ENCODE assay signal across 23 mouse cellular contexts in the genomic region with DNA sequence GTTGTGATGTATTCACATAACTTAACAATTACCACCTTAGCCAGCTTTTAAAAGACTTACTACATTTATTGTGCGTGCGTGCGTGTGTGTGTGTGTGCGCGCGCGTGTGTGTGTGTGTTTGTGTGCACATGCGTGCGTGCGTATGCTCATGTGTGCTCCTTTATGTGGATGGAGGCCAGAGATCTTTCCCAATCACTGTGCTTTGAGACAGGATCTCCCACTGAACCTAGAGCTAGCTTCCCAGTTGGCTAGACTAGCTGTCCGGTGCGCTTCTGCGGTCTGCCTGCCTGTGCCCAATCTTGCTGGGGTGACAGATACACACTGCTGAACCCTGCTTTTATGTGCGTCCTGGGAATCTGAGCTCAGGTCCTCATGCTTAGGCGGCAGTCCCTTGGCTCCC. TPM values are rescaled to one million over a fixed set of nuclear protein-coding genes. Genes with fewer than 3 reads are reported as not detected.
DNase-seq lines count a peak whose midpoint lies in the region; ATAC-seq and TF ChIP-seq lines count a peak whose summit lies in the region.
"Had no signal": no experiment of that assay in that cellular context is flagged by ENCODE, and none has a peak within 500 bp of the region (broad histone marks: within the 10 kb centered on the region; RNA-seq: fewer than 3 reads in every experiment).

No protein-coding gene starts in this region.

- no peaks in the 10 kb centered on the region for H3K9me3 ChIP-seq in liver, embryonic 11.5 days (ENCODE audit: control insufficient read depth, low read length)
- H3K9me3 ChIP-seq in kidney, postnatal 0 days (replicated peaks; ENCODE audit: low read length) = no peaks in the 10 kb centered on the region
- H3K9me3 ChIP-seq: embryonic facial prominence, embryonic 12.5 days; forebrain, embryonic 13.5 days; heart, embryonic 15.5 days; hindbrain, embryonic 12.5 days; megakaryocyte, embryonic 14.5 days; midbrain, embryonic 15.5 days; neural tube, embryonic 15.5 days had no signal

- intact Hi-C loops in heart, adult 2 months (cut with DNase I) = no loop called here
- intact Hi-C loops in heart, postnatal 36 days (cut with DNase I) = no loop called here

- H3K9ac ChIP-seq in heart, adult 2 months (ENCODE audit: low read depth, low read length) = no peak overlapping the region
- H3K9ac ChIP-seq in liver, adult 2 months (ENCODE audit: low read depth, low read length) = peak overlapping the region; percentile 48; the same call in 1 of the 2 replicates
- H3K9ac ChIP-seq in liver, embryonic 11.5 days (ENCODE audit: low read depth, low read length) = no peak overlapping the region
- H3K9ac ChIP-seq in kidney, postnatal 0 days (ENCODE audit: low read depth, low read length) = no peak overlapping the region
- H3K9ac ChIP-seq: embryonic facial prominence, embryonic 12.5 days; forebrain, embryonic 13.5 days; heart, embryonic 15.5 days; hindbrain, embryonic 12.5 days; midbrain, embryonic 15.5 days; neural tube, embryonic 15.5 days had no signal

- peaks cover 2% of the 10 kb centered on the region; the same call in 1 of the 2 replicates for H3K36me3 ChIP-seq in heart, adult 2 months (ENCODE audit: control insufficient read depth, insufficient read depth, low read length)
- no peaks in the 10 kb centered on the region for H3K36me3 ChIP-seq in liver, adult 2 months (ENCODE audit: control insufficient read depth, insufficient read depth, low read length)
- H3K36me3 ChIP-seq in liver, embryonic 11.5 days (ENCODE audit: control insufficient read depth, insufficient read depth, low read length) = no peaks in the 10 kb centered on the region
- H3K36me3 ChIP-seq in kidney, postnatal 0 days (ENCODE audit: insufficient read depth, low read length) = no peaks in the 10 kb centered on the region
- H3K36me3 ChIP-seq: embryonic facial prominence, embryonic 12.5 days; heart, embryonic 15.5 days; hindbrain, embryonic 12.5 days; midbrain, embryonic 15.5 days; neural tube, embryonic 15.5 days had no signal

- WGBS in heart, adult 2 months = 86% methylated on average over 15 of the region's 15 CpGs
- 35% methylated on average over 15 of the region's 15 CpGs for WGBS in liver, adult 2 months
- WGBS in liver, embryonic 11.5 days = 89% methylated on average over 15 of the region's 15 CpGs
- 84% methylated on average over 15 of the region's 15 CpGs for WGBS in kidney, postnatal 0 days

- no peak overlapping the region for H3K4me3 ChIP-seq in heart, adult 2 months
- H3K4me3 ChIP-seq in liver, adult 2 months (ENCODE audit: insufficient read depth, low read depth, low read length) = no peak overlapping the region; the same call in 1 of the 2 replicates
- H3K4me3 ChIP-seq in liver, embryonic 11.5 days (ENCODE audit: low read depth, low read length) = no peak overlapping the region
- H3K4me3 ChIP-seq in kidney, postnatal 0 days (replicated peaks; ENCODE audit: low read depth, low read length) = no peak overlapping the region
- H3K4me3 ChIP-seq: embryonic facial prominence, embryonic 12.5 days; erythroblast, embryonic 14.5 days; forebrain, embryonic 13.5 days; heart, embryonic 15.5 days; hindbrain, embryonic 12.5 days; megakaryocyte, embryonic 14.5 days; midbrain, embryonic 15.5 days; neural tube, embryonic 15.5 days had no signal

- no peak for TF ChIP-seq CTCF in heart, adult 2 months (IDR thresholded peaks at IDR 0.05)
- TF ChIP-seq CTCF in liver, adult 2 months (IDR thresholded peaks at IDR 0.05; ENCODE audit: low read depth, low read length) = no peak
- no peak for TF ChIP-seq CTCF in kidney, postnatal 0 days (IDR thresholded peaks at IDR 0.05; ENCODE audit: low read depth)

- H3K4me2 ChIP-seq in liver, embryonic 11.5 days = no peak overlapping the region
- H3K4me2 ChIP-seq in kidney, postnatal 0 days (ENCODE audit: low read length) = no peak overlapping the region
- H3K4me2 ChIP-seq: embryonic facial prominence, embryonic 12.5 days; forebrain, embryonic 13.5 days; heart, embryonic 15.5 days; hindbrain, embryonic 12.5 days; midbrain, embryonic 15.5 days; neural tube, embryonic 15.5 days had no signal

- no peak for DNase-seq in heart, adult 2 months
- no peak for DNase-seq in heart, postnatal 36 days
- peak; percentile 91 for DNase-seq in liver, adult 2 months (ENCODE audit: extremely low read depth, low read depth, low spot score)
- DNase-seq in liver, embryonic 11.5 days (ENCODE audit: low spot score) = no peak
- peak; percentile 22 for DNase-seq in R1 (ENCODE audit: low read depth, low spot score)
- no peak for DNase-seq in kidney, postnatal 0 days (ENCODE audit: low spot score)
- no peak for DNase-seq in yolk sac, embryonic 10.5 days (ENCODE audit: low spot score)
- DNase-seq: adrenal gland, adult 8-10 months; cerebellum, adult 9-11 months; gastrocnemius, postnatal 10 days; heart, adult 18-20 months; lung, postnatal 14 days; spleen, adult 18-20 months; thymus, postnatal 25 days had no signal

- H3K27ac ChIP-seq in heart, adult 2 months = peak overlapping the region; percentile 74
- peak overlapping the region; percentile 58 for H3K27ac ChIP-seq in liver, adult 2 months (replicated peaks; ENCODE audit: insufficient read depth, low read depth, low read length)
- no peak overlapping the region for H3K27ac ChIP-seq in liver, embryonic 11.5 days (ENCODE audit: low read depth, low read length)
- peak overlapping the region; percentile 71; the same call in 1 of the 2 replicates for H3K27ac ChIP-seq in kidney, postnatal 0 days
- H3K27ac ChIP-seq: embryonic facial prominence, embryonic 12.5 days; forebrain, embryonic 13.5 days; heart, embryonic 15.5 days; hindbrain, embryonic 12.5 days; midbrain, embryonic 15.5 days; neural tube, embryonic 15.5 days had no signal

- peaks cover 11% of the 10 kb centered on the region for H3K4me1 ChIP-seq in heart, adult 2 months (ENCODE audit: control insufficient read depth, insufficient read depth, low read length)
- H3K4me1 ChIP-seq in liver, adult 2 months (ENCODE audit: control insufficient read depth, insufficient read depth, low read length) = peaks cover 22% of the 10 kb centered on the region
- H3K4me1 ChIP-seq in liver, embryonic 11.5 days (replicated peaks; ENCODE audit: control insufficient read depth, insufficient read depth, low read length) = peaks cover 6% of the 10 kb centered on the region; the same call in 1 of the 2 replicates
- peaks cover 10% of the 10 kb centered on the region for H3K4me1 ChIP-seq in kidney, postnatal 0 days (replicated peaks; ENCODE audit: insufficient read depth, low read length)
- H3K4me1 ChIP-seq: forebrain, embryonic 13.5 days; hindbrain, embryonic 12.5 days; midbrain, embryonic 15.5 days had no signal

- no peak for TF ChIP-seq EP300 in heart, adult 2 months (IDR thresholded peaks at IDR 0.05; ENCODE audit: insufficient read depth, low read depth, low read length)

- H3K79me2 ChIP-seq in heart, adult 2 months (replicated peaks; ENCODE audit: control insufficient read depth, insufficient read depth, low read length) = no peaks in the 10 kb centered on the region
- no peaks in the 10 kb centered on the region for H3K79me2 ChIP-seq in liver, adult 2 months (ENCODE audit: control insufficient read depth, insufficient read depth, low read length)

- ATAC-seq in liver, embryonic 11.5 days (replicated peaks; ENCODE audit: low FRiP score) = no peak
- ATAC-seq in kidney, postnatal 0 days (replicated peaks; ENCODE audit: low FRiP score, low read depth) = no peak
- ATAC-seq: forebrain, embryonic 13.5 days; midbrain, embryonic 15.5 days had no signal

- H3K27me3 ChIP-seq in heart, adult 2 months (ENCODE audit: control insufficient read depth, insufficient read depth, low read length) = no peaks in the 10 kb centered on the region
- no peaks in the 10 kb centered on the region for H3K27me3 ChIP-seq in liver, adult 2 months (ENCODE audit: control insufficient read depth, insufficient read depth, low read length)
- H3K27me3 ChIP-seq in liver, embryonic 11.5 days (replicated peaks; ENCODE audit: control insufficient read depth, insufficient read depth, low read length) = 0 out of 2 replicates have a peak, but pooled peaks cover 2% of the 10 kb centered on the region
- no peaks in the 10 kb centered on the region for H3K27me3 ChIP-seq in kidney, postnatal 0 days (ENCODE audit: insufficient read depth, low read length)
- H3K27me3 ChIP-seq: CH12.LX; embryonic facial prominence, embryonic 12.5 days; forebrain, embryonic 13.5 days; heart, embryonic 15.5 days; hindbrain, embryonic 12.5 days; midbrain, embryonic 15.5 days; neural tube, embryonic 15.5 days had no signal

- no peak for TF ChIP-seq POLR2A in heart, adult 2 months (IDR thresholded peaks at IDR 0.05; ENCODE audit: insufficient read depth, low read depth, low read length)
- 0 out of 2 replicates have a peak, but pooled peaks have one; percentile 28 for TF ChIP-seq POLR2A in liver, adult 2 months (IDR thresholded peaks at IDR 0.05; ENCODE audit: extremely low read depth, insufficient read depth, low read length)

RNA-seq across cellular contexts. Expression of gene Arhgap29, which starts 50.1 kb away (rescaled TPM):
- total RNA-seq in heart, adult 2 months (2021) = 10 to 100 TPM; 38.6 to 41.2 TPM
- 30.7 and 57.0 TPM in 2 replicates for polyA plus RNA-seq in heart, adult 2 months (2012; rRNA removed)
- 10 to 100 TPM; 53.9 to 54.3 TPM for total RNA-seq in heart, postnatal 36 days (2021)
- 60.5 and 68.4 TPM in 2 replicates for total RNA-seq in liver, adult 2 months (2014; rRNA removed)
- 12.2 and 16.4 TPM in 2 replicates for polyA plus RNA-seq in liver, adult 2 months (2012; rRNA removed)
- polyA plus RNA-seq in liver, embryonic 11.5 days (2014; fragmentation: Nextera tagmentation; extraction: Ambion mirVana) = 24.1 and 25.5 TPM in 2 replicates
- polyA plus RNA-seq in kidney, postnatal 0 days (2015; fragmentation: Nextera tagmentation; extraction: Ambion mirVana) = 36.2 and 38.5 TPM in 2 replicates
- polyA plus RNA-seq: erythroblast, embryonic 14.5 days had no signal

Comparison
In these comparisons a context has a peak if more than half of its experiments do, and no peak if none do; other contexts are left out.
1. DNase-seq: peak in liver, adult 2 months (single experiment) and R1 (single experiment); none in heart, adult 2 months (0 of 2), heart, postnatal 36 days (0 of 2), liver, embryonic 11.5 days (single experiment), kidney, postnatal 0 days (single experiment) and yolk sac, embryonic 10.5 days (single experiment).